18 mouse cellular contexts compared by ENCODE assay signal in genomic region chr5:22266489-22267301, GRCm38 (mm10).
DNase-seq lines count a peak whose midpoint lies in the region; ATAC-seq and TF ChIP-seq lines count a peak whose summit lies in the region.
"Had no signal": no experiment of that assay in that cellular context is flagged by ENCODE, and none has a peak within 500 bp of the region (broad histone marks: within the 10 kb centered on the region; RNA-seq: fewer than 3 reads in every experiment).

No protein-coding gene starts in this region.

- WGBS in hindbrain, embryonic 15.5 days: 57% methylated on average over 6 of the region's 6 CpGs
- WGBS in hindbrain, embryonic 10.5 days: 83% methylated on average over 6 of the region's 6 CpGs

- no peak overlapping the region for H3K9ac ChIP-seq in hindbrain, embryonic 15.5 days
- H3K9ac ChIP-seq: limb, embryonic 12.5 days; liver, postnatal 0 days had no signal

- DNase-seq in hindbrain, embryonic 10.5 days (ENCODE audit: low spot score): no peak
- peak; percentile 28 for DNase-seq in 416B (ENCODE audit: low read depth)
- peak; percentile 84 for DNase-seq in brain, embryonic 14.5 days (ENCODE audit: low read depth)
- peak; percentile 28 to 56 for DNase-seq in cerebellum, postnatal 36 days
- DNase-seq in retina, embryonic 14.5 days (ENCODE audit: low spot score): no peak
- no peak for DNase-seq in gastrocnemius, postnatal 25 days
- no peak for DNase-seq in adipocyte (ENCODE audit: low spot score)
- DNase-seq: heart, adult 2 months; heart, postnatal 14 days; kidney, postnatal 4 days; layer of hippocampus, postnatal 36 days; liver, postnatal 0 days; right cerebral cortex, postnatal 4 days had no signal

- no peaks in the 10 kb centered on the region for H3K36me3 ChIP-seq in hindbrain, embryonic 15.5 days
- no peaks in the 10 kb centered on the region for H3K36me3 ChIP-seq in hindbrain, embryonic 10.5 days
- H3K36me3 ChIP-seq: G1E; limb, embryonic 12.5 days had no signal

- H3K4me2 ChIP-seq in hindbrain, embryonic 15.5 days: no peak overlapping the region
- H3K4me2 ChIP-seq: limb, embryonic 12.5 days had no signal

- TF ChIP-seq POLR2A in brain, embryonic 14.5 days (IDR thresholded peaks at IDR 0.05; ENCODE audit: borderline replicate concordance, extremely low read depth, insufficient read depth, insufficient read length, poor library complexity, severe bottlenecking): no peak

- no peaks in the 10 kb centered on the region for H3K4me1 ChIP-seq in hindbrain, embryonic 15.5 days (replicated peaks)
- no peaks in the 10 kb centered on the region for H3K4me1 ChIP-seq in hindbrain, embryonic 10.5 days (replicated peaks)
- H3K4me1 ChIP-seq: limb, embryonic 12.5 days had no signal

- no peak for TF ChIP-seq CTCF in brain, embryonic 14.5 days (IDR thresholded peaks at IDR 0.05; ENCODE audit: borderline replicate concordance, extremely low read depth, insufficient read depth, insufficient read length)

- ATAC-seq in hindbrain, embryonic 15.5 days (ENCODE audit: low FRiP score, low read depth): peak; percentile 76
- ATAC-seq: intestine, embryonic 16.5 days; liver, postnatal 0 days had no signal

- H3K4me3 ChIP-seq in hindbrain, embryonic 15.5 days: no peak overlapping the region
- H3K4me3 ChIP-seq in hindbrain, embryonic 10.5 days: no peak overlapping the region
- H3K4me3 ChIP-seq: heart, adult 2 months; limb, embryonic 12.5 days had no signal

- no peak overlapping the region for H3K27ac ChIP-seq in hindbrain, embryonic 15.5 days (replicated peaks)
- no peak overlapping the region for H3K27ac ChIP-seq in hindbrain, embryonic 10.5 days
- H3K27ac ChIP-seq: heart, adult 2 months; limb, embryonic 12.5 days; macrophage had no signal

- H3K27me3 ChIP-seq in hindbrain, embryonic 15.5 days: no peaks in the 10 kb centered on the region
- H3K27me3 ChIP-seq in hindbrain, embryonic 10.5 days (ENCODE audit: insufficient read depth, poor library complexity, severe bottlenecking): no peaks in the 10 kb centered on the region
- H3K27me3 ChIP-seq: limb, embryonic 12.5 days had no signal

- H3K9me3 ChIP-seq in hindbrain, embryonic 15.5 days: no peaks in the 10 kb centered on the region
- H3K9me3 ChIP-seq in hindbrain, embryonic 10.5 days: no peaks in the 10 kb centered on the region
- H3K9me3 ChIP-seq: G1E; limb, embryonic 12.5 days had no signal

Comparison
In these comparisons a context has a peak if more than half of its experiments do, and no peak if none do; other contexts are left out.
1. DNase-seq: peak in 416B (single experiment), brain, embryonic 14.5 days (single experiment) and cerebellum, postnatal 36 days (2 of 2); none in hindbrain, embryonic 10.5 days (single experiment), retina, embryonic 14.5 days (single experiment), gastrocnemius, postnatal 25 days (single experiment) and adipocyte (single experiment).